ENCODE assay signal across 16 mouse cellular contexts in genomic region chr9:100493611-100494261, GRCm38 (mm10). TPM values are rescaled to one million over a fixed set of nuclear protein-coding genes. Genes with fewer than 3 reads are reported as not detected.
DNase-seq lines count a peak whose midpoint lies in the region; TF ChIP-seq lines count a peak whose summit lies in the region.
"Had no signal": no experiment of that assay in that cellular context is flagged by ENCODE, and none has a peak within 500 bp of the region (broad histone marks: within the 10 kb centered on the region; RNA-seq: fewer than 3 reads in every experiment).

No protein-coding gene starts in this region.

- intact Hi-C loops in gastrocnemius, adult 2 months (cut with DNase I), result loop anchor here (5.0 kb wide), 1 partner anchor 36 kb away; no protein-coding TSS in a partner anchor

- H3K4me3 ChIP-seq in gastrocnemius, adult 2 months, result no peak overlapping the region
- H3K4me3 ChIP-seq in lung, adult 2 months (replicated peaks; ENCODE audit: extremely low read depth, low read depth, low read length), result no peak overlapping the region
- H3K4me3 ChIP-seq: heart, embryonic 13.5 days; hindbrain, embryonic 12.5 days; limb, embryonic 15.5 days had no signal

- peaks cover 6% of the 10 kb centered on the region for H3K4me1 ChIP-seq in lung, adult 2 months (ENCODE audit: control insufficient read depth, insufficient read depth, low read length)
- H3K4me1 ChIP-seq: hindbrain, embryonic 12.5 days had no signal

- peak overlapping the region; percentile 74; the same call in 1 of the 2 replicates for H3K27ac ChIP-seq in gastrocnemius, adult 2 months
- H3K27ac ChIP-seq: heart, embryonic 13.5 days; hindbrain, embryonic 12.5 days; limb, embryonic 15.5 days had no signal

- peak; percentile 48 for TF ChIP-seq CTCF in gastrocnemius, adult 2 months (IDR thresholded peaks at IDR 0.05)
- TF ChIP-seq CTCF in lung, adult 2 months (IDR thresholded peaks at IDR 0.05; ENCODE audit: insufficient read depth, low read length), result peak; percentile 33

- no peak for DNase-seq in gastrocnemius, adult 2 months
- no peak for DNase-seq in gastrocnemius, postnatal 4 days (ENCODE audit: low spot score in 2 of 2)
- DNase-seq in lung, adult 2 months, result no peak
- DNase-seq in lung, adult 18-20 months, result no peak
- peak; percentile 41 for DNase-seq in brain, adult 2 months (ENCODE audit: low read depth, low spot score)
- DNase-seq in thymus, postnatal 14 days, result peak; percentile 44
- DNase-seq in adrenal gland, postnatal 36 days, result no peak
- DNase-seq in frontal cortex, postnatal 36 days (ENCODE audit: low spot score in 2 of 2), result no peak
- DNase-seq: adrenal gland, postnatal 10 days; forebrain, postnatal 0 days; gastrocnemius, postnatal 25 days; kidney, adult 9 months; liver, postnatal 0 days had no signal

- TF ChIP-seq POLR2A in lung, adult 2 months (IDR thresholded peaks at IDR 0.05; ENCODE audit: borderline replicate concordance, extremely low read depth, low read depth, low read length), result no peak

- WGBS in lung, adult 2 months, result 78% methylated on average over 5 of the region's 5 CpGs

RNA-seq across cellular contexts. Expression of gene Il20rb, which starts 7.1 kb away (rescaled TPM):
- total RNA-seq in gastrocnemius, adult 2 months (2021), result 1 to 10 TPM; 1.3 to 1.9 TPM
- total RNA-seq in gastrocnemius, postnatal 4 days (2021), result 1 to 10 TPM; 4.8 to 5.4 TPM
- polyA plus RNA-seq in lung, adult 2 months (2012; rRNA removed), result 2.7 and 5.9 TPM in 2 replicates
- total RNA-seq in adrenal gland, postnatal 36 days (2021), result 1 to 10 TPM; 1.1 to 1.2 TPM

RNA-seq across cellular contexts. Expression of gene Nck1, which starts 52.2 kb away (rescaled TPM):
- total RNA-seq in gastrocnemius, adult 2 months (2021), result 10 to 100 TPM; 26.0 to 37.4 TPM
- total RNA-seq in gastrocnemius, postnatal 4 days (2021), result 10 to 100 TPM; 44.6 to 46.7 TPM
- polyA plus RNA-seq in lung, adult 2 months (2012; rRNA removed), result 4.3 and 8.7 TPM in 2 replicates
- 10 to 100 TPM; 50.0 to 52.8 TPM for total RNA-seq in adrenal gland, postnatal 36 days (2021)

Comparison
In these comparisons a context has a peak if more than half of its experiments do, and no peak if none do; other contexts are left out.
1. DNase-seq: peak in brain, adult 2 months (single experiment) and thymus, postnatal 14 days (single experiment); none in gastrocnemius, adult 2 months (single experiment), gastrocnemius, postnatal 4 days (0 of 2), lung, adult 2 months (single experiment), lung, adult 18-20 months (0 of 2), adrenal gland, postnatal 36 days (0 of 2) and frontal cortex, postnatal 36 days (0 of 2).